Mouse (Mus musculus) G1E (cell line): ENCODE results near the gene Zfp36l2.

ENCODE experiments used
- CTCF ChIP-seq: IDR thresholded peaks from 2 replicates; pipeline ENCODE4 v1.5.1; 2012; ENCODE audit warnings: low read depth, low read length, inconsistent platforms, mixed read lengths
- TAL1 ChIP-seq: conservative IDR thresholded peaks from 2 replicates; pipeline ENCODE4 v1.6.1; 2012; ENCODE audit warnings: low read depth, low read length, inconsistent platforms, mixed read lengths

GRCm38 (mm10) chr17:84226231-84226630 is 38.5 kb upstream of the Zfp36l2 start:
- TF ChIP-seq TAL1 (no peak), CTCF (no peak)
